Mouse (Mus musculus): Measurements from ENCODE around the gene Ccdc162.

The Ccdc162 gene

DNA sequence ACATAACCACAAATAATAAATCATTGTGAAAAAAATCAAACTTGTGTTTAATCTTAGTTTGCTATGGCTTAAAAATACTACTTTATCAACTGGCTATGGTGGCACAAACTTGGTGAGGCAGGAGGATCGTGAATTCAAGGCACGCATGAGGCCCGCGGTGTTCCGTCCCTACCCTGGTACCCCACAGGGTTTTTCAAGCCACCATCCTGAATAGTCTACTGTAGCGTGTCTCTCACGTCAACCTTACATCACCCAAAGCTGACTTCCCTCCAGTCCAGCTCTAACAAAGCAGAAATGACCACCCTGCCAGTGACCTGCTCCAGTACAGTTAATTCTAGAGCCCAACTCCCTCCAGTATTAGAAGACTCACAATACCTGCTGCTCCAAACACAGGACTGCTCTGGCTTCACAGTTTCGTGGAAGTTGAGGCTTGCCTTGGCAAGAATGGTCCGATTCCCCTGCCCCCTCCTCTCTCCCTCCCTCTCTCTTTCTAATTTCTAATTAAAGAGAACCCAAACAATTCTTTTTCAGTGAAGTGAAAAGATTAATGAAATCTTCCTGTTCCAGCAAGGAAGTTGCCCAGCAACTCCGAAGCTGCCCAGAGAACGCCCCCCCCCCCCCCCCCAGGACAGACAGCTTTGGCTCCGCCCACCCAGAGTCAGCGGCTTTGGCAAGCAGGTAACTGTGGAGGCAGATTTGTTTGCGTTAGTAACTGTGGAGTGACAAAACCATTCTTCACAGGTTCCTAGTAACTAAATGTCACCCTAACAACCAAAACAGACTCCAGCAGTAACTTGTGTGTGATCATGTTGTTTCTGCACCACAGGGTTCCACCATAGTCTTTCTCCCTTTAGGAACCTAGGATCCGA is at the start of gene Ccdc162:
Gene Ccdc162, minus strand, starts transcription at position 606 of the 869 bp plus-strand sequence.
- DNase-seq (ENCODE audit: low read depth in 1 of 2, low spot score in 2 of 2), result no peak

DNA sequence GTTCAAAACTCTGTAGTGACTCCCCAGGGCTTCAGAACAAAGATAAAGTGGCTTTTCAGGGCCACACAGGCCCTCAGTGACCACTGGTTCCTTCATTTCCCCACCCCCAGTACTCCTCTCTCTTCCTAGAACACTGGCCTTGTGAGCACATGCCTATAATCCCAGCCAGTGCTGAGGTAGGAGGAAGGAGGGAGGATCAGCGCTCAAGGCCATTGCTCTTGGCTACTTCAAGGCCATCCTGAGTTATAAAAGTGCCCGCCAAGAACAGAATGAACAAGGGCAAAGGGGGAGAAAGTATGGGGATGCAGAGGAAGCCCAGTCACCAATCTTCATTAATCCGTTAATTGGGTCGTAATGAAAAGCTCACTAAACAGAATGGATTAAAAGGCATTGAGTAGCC is 49.2 kb upstream of the Ccdc162 start:
- DNase-seq (ENCODE audit: low read depth in 1 of 2, low spot score in 2 of 2), result no peak

GRCm38 (mm10) chr10:41763741-41764385 is 47.4 kb upstream of the Ccdc162 start:
- no peak for DNase-seq (ENCODE audit: low read depth in 1 of 2, low spot score in 2 of 2)

DNA sequence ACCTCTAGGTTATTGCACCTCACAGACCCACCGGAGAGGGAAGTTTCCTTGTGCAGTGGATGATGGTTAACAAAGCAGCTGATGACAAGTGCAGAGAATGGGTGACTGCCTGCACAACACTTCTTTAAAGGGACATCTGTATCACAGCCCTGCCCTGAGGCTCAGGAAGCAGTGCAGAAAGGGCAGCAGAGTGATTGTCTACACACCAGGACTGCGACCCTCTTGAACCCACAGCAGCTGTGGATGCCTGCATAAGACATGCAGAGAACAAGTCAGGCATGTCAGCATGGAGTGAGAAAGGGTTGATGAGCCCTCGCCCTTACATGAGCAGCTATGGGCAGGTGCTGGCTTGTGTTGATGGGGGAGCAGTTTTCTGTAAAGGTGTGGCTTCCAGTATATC is 44.4 kb upstream of the Ccdc162 start:
- no peak for DNase-seq (ENCODE audit: low read depth in 1 of 2, low spot score in 2 of 2)

DNA sequence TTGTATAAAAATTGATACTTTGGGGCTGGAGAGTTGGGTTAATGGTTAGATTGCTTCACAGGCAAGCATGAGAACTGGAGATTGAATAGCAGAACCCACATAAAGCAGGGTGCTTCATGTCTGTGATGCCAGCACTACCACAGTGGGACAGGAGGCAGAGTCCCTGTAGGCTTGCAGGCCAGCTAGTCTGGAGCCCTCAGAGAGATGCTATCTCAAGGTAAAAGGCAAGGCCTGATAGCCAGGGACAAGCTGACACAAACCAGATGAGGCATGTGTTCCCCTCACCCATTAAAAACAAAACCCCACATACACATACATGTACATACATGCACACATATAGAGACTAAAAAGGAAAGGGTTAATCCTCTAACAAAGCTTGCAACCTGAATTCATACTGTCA is 41.6 kb upstream of the Ccdc162 start:
- no peak for DNase-seq (ENCODE audit: low read depth in 1 of 2, low spot score in 2 of 2)

DNA sequence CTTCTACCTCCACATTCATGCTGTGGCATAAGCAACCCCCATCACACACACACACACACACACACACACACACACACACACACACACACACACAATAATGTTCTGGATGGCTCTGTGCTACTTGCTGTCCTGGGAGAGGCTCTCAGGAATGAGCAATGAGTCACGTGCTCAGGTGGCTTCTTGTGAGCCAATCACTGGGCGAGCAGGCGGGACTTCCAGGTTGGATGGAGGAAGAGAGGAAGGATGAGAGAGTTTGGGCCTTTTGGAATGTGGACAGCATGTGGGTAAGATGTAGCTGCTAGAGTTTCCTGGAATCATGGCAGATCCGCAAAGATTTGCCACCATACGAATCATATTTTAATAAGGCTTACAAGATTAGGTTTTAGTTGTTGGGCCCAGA is 40.8 kb upstream of the Ccdc162 start:
- no peak for DNase-seq (ENCODE audit: low read depth in 1 of 2, low spot score in 2 of 2)

DNA sequence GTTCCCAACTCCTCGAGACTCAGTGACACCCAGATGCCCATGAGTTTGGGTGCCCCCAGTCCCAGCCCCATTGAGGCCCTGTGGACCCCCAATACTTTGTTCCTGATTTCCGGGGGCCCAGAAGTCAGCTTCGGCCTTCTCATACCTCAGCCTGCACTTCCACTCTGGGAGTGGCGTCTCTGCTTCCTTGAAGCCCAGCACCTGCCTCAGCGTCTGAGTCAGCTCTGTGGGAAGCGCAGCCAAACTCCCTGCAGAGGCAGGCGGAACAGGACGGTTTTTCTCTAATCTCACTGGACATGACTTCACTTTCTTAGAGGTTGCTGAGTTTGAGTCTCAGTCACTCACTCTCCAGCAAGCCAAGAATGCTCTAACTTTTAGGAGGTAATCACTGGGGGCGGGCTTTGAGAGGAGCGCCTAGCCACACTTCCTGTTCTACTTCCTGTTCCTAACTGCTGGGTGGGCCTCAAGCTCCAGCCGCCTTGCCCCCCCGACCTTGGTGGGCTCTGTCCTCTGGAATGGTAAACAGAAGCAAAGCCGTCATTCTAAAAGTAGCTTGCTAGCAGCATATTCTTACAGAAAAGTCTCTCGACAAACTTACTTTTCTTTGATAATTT is 35.5 kb upstream of the Ccdc162 start:
- no peak for DNase-seq (ENCODE audit: low read depth in 1 of 2, low spot score in 2 of 2)

DNA sequence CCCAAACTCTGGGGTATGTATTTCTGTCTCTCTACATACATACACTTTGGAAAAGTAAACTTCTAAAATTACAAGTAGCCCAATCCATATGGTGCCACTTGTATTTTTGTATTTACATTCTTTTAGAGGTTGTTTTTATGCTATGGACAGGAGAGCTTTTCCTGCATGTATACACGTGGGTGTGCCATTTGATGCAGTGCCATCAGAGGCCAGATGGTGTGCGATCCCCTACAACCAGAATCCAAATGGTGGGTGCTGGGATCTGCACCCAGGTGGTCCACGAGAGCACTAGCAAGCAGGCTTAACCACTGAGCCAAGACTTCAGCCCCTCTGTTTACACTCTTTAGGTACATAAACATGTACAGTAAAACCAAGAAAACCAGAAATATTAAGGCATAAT is 32.9 kb upstream of the Ccdc162 start:
- DNase-seq (ENCODE audit: low read depth in 1 of 2, low spot score in 2 of 2), result no peak

GRCm38 (mm10) chr10:41746554-41746953 is 30.1 kb upstream of the Ccdc162 start:
- DNase-seq (ENCODE audit: low read depth in 1 of 2, low spot score in 2 of 2), result no peak

DNA sequence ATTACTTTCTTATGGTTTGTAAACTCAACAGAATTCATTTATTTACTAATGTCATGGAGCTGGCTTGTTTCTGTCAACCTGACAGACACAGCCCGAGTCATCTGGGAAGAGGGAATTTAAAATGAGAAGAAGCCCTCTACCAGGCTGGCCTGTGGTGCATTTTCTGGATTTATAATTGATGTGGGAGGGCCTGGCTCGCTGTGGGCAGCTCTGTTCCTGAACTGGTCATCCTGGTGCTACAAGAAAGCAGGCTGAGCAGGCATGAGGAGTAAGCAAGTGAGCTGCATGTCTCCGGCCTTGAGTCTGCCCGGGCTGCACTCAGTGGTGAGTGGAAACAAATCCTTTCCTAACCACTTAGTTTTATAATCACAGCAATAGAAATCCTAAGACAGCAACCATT is 27.6 kb upstream of the Ccdc162 start:
- DNase-seq (ENCODE audit: low read depth in 1 of 2, low spot score in 2 of 2), result no peak

- no peak for DNase-seq (ENCODE audit: low read depth in 1 of 2, low spot score in 2 of 2)
Measured at GRCm38 (mm10) chr10:41740221-41740620, 23.8 kb upstream of the Ccdc162 start.

DNA sequence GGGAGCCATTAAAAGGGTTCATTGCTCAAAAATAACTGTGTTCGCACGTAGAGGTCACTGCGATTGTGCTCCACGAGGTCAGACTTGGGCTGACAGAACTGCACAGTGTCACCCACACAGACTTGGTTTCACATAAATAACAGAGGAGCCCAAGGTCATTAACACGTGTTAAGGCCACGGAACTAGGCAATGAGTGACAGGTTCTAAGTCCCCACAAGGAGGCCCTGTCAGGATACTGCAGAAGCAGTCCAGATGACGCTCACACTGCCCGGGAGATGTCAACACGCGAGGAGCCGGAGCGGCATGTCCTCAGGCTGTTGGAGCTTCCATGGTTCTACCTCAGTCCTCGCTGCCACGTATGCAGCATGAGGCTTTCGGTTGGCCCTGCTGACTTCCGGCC is 20.8 kb upstream of the Ccdc162 start:
- no peak for DNase-seq (ENCODE audit: low read depth in 1 of 2, low spot score in 2 of 2)

- no peak for DNase-seq (ENCODE audit: low read depth in 1 of 2, low spot score in 2 of 2)
Measured at GRCm38 (mm10) chr10:41735398-41735797, 19.0 kb upstream of the Ccdc162 start.

- DNase-seq (ENCODE audit: low read depth in 1 of 2, low spot score in 2 of 2), result no peak
Measured at GRCm38 (mm10) chr10:41733214-41733613, 16.8 kb upstream of the Ccdc162 start.

- no peak for DNase-seq (ENCODE audit: low read depth in 1 of 2, low spot score in 2 of 2)
Measured at GRCm38 (mm10) chr10:41731932-41732331, 15.5 kb upstream of the Ccdc162 start.

DNA sequence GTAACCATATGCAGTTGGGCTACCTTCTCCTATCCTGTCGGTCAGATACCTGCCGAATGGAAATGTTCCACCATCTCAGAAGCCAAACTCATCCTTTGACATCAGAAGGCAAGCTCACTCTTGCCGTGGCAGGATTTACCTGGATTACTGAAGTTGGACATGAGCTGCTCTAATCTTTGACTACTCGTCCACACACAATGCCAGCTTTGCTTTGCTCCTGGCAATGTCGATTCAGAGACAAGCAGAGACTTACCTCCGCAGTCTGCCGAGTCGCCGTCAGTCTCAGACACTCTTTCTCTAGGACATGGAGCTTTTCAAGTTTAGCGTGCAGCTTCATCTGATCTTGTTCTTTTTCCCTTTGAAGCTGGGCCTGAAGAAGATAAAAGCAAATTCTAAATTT is 14.3 kb upstream of the Ccdc162 start:
- no peak for DNase-seq (ENCODE audit: low read depth in 1 of 2, low spot score in 2 of 2)

- DNase-seq (ENCODE audit: low read depth in 1 of 2, low spot score in 2 of 2), result no peak
Measured at GRCm38 (mm10) chr10:41726215-41726614, 9.8 kb upstream of the Ccdc162 start.

GRCm38 (mm10) chr10:41719587-41719986 is 3.2 kb upstream of the Ccdc162 start:
- DNase-seq (ENCODE audit: low read depth in 1 of 2, low spot score in 2 of 2), result no peak

DNA sequence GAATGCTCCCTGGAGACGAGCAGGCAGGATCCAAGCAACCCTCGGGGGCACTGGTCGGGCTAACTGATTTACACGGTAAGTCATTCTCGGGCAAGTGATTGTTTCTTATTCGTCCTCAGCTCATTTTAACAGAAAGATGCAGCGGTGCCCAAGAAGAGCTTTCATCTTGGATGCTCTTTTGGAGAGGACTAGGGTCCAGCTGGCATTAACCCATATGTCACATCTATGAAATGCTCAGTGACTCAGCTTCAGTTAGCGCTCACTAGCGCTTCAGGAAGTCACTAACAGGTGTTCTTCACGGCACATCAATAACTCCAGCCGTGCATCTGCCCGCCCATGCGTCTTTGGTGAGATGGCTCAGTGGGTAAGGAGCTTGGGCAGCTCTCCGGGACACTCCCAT is 877 bp downstream of the Ccdc162 start:
- DNase-seq (ENCODE audit: low read depth in 1 of 2, low spot score in 2 of 2), result no peak

GRCm38 (mm10) chr10:41711467-41711866 is 5.0 kb downstream of the Ccdc162 start:
- no peak for DNase-seq (ENCODE audit: low read depth in 1 of 2, low spot score in 2 of 2)

GRCm38 (mm10) chr10:41710773-41711172 is 5.7 kb downstream of the Ccdc162 start:
- no peak for DNase-seq (ENCODE audit: low read depth in 1 of 2, low spot score in 2 of 2)

GRCm38 (mm10) chr10:41709341-41709740 is 7.1 kb downstream of the Ccdc162 start:
- DNase-seq (ENCODE audit: low read depth in 1 of 2, low spot score in 2 of 2), result no peak

Measured in monocyte, adult 2 months (primary cell).